Mouse (Mus musculus): ENCODE results near the gene Zfp933. TPM values are rescaled to one million over a fixed set of nuclear protein-coding genes. Genes with fewer than 3 reads are reported as not detected.
"Not testable (repeated sequence)": the region's sequence is repeated elsewhere in the genome, so short reads cannot be mapped to it uniquely, and the experiment has no call there.

Zfp933 gene
- polyA plus RNA-seq, 1 experiment from 2014 or later: 6.2 TPM

DNA sequence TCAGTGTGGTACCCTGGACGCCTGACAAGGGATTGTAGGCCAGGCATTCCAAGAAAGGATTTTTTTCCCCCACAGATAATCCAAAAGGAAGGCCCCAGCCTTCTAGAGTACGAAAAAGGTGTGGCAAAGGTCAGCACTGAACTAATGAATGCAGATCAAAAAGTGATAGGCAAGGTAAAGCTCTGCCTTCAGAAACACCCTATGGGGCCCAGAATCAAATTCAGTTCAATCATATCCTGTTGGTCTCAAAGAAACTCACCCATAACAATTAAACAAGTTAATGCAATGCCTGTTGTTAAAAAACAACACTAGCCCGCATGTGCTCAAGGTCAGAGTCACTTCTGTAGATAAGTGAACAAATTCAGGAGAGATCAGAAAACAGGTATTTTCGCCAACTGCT lies 23.8 kb downstream of the Zfp933 start:
- Histone ChIP-seq H3K4me1 (ENCODE audit: control insufficient read depth, insufficient read depth, low read length) (no peaks in the 10 kb centered on the region), H3K4me3 (replicated peaks; ENCODE audit: low read length) (no peak overlapping the region), H3K27me3 (ENCODE audit: control insufficient read depth, insufficient read depth, low read length) (no peaks in the 10 kb centered on the region), H3K36me3 (ENCODE audit: control insufficient read depth, insufficient read depth, low read length) (peaks cover 42% of the 10 kb centered on the region), H3K27ac (ENCODE audit: low read length) (no peak overlapping the region), H3K4me2 (ENCODE audit: low read depth, low read length) (no peak overlapping the region), H3K9me3 (replicated peaks; ENCODE audit: control insufficient read depth, low read length) (peaks cover 62% of the 10 kb centered on the region), H3K9ac (ENCODE audit: low read length) (no peak overlapping the region)
- WGBS: 94% methylated on average over 4 of the region's 4 CpGs
- ATAC-seq (ENCODE audit: insufficient read depth, low FRiP score): no peak

DNA sequence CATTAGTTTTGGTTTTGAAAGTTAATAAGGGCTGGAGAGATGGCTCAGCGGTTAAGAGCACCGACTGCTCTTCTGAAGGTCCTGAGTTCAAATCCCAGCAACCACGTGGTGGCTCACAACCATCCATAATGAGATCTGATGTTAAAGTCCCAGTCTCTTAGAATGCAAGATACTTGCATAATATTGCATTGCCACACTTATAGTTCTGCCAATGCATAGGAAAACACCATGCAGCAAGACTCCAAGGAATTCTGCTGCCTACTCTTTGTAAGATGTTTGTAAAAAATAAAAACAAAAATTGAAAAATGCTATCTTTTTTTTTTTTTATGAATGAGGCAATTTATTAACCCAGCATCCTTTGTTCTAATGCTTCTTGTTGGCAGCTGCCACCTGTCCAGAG lies 26.8 kb downstream of the Zfp933 start:
- 91% methylated on average over 3 of the region's 3 CpGs for WGBS
- not testable (repeated sequence) for H3K4me1 ChIP-seq (ENCODE audit: control insufficient read depth, insufficient read depth, low read length); H3K27ac ChIP-seq (ENCODE audit: low read length); H3K9ac ChIP-seq (ENCODE audit: low read length); H3K4me3 ChIP-seq (replicated peaks; ENCODE audit: low read length); H3K4me2 ChIP-seq (ENCODE audit: low read depth, low read length); ATAC-seq (ENCODE audit: insufficient read depth, low FRiP score); H3K27me3 ChIP-seq (ENCODE audit: control insufficient read depth, insufficient read depth, low read length)
- Histone ChIP-seq H3K9me3 (replicated peaks; ENCODE audit: control insufficient read depth, low read length) (peaks cover 47% of the 10 kb centered on the region), H3K36me3 (ENCODE audit: control insufficient read depth, insufficient read depth, low read length) (peaks cover 19% of the 10 kb centered on the region)

DNA sequence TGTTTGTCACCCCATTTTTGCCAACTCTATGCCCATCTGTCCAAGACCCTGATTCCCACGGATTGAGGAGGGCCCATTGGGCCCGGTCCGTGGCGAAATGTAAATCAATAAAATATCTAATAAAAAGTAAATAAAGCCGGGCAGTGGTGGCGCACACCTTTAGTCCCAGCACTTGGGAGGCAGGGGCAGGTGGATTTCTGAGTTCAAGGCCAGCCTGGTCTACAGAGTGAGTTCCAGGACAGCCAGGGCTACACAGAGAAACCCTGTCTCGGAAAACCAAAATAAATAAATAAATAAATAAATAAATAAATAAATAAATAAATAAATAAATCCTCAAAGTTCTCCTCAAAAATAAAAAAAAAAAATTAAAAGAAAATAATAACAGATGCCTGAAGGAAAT lies 28.5 kb downstream of the Zfp933 start:
- H3K4me3 ChIP-seq (replicated peaks; ENCODE audit: low read length); H3K4me1 ChIP-seq (ENCODE audit: control insufficient read depth, insufficient read depth, low read length); ATAC-seq (ENCODE audit: insufficient read depth, low FRiP score); H3K36me3 ChIP-seq (ENCODE audit: control insufficient read depth, insufficient read depth, low read length); H3K9ac ChIP-seq (ENCODE audit: low read length); H3K27ac ChIP-seq (ENCODE audit: low read length); H3K27me3 ChIP-seq (ENCODE audit: control insufficient read depth, insufficient read depth, low read length); H3K4me2 ChIP-seq (ENCODE audit: low read depth, low read length): not testable (repeated sequence)
- WGBS: 82% methylated on average over 7 of the region's 7 CpGs
- peaks cover 33% of the 10 kb centered on the region for H3K9me3 ChIP-seq (replicated peaks; ENCODE audit: control insufficient read depth, low read length)

- no peaks in the 10 kb centered on the region for H3K4me1 ChIP-seq (ENCODE audit: control insufficient read depth, insufficient read depth, low read length)
- 72% methylated on average over 2 of the region's 2 CpGs for WGBS
- H3K27me3 ChIP-seq (ENCODE audit: control insufficient read depth, insufficient read depth, low read length): no peaks in the 10 kb centered on the region
- H3K4me2 ChIP-seq (ENCODE audit: low read depth, low read length): no peak overlapping the region
- no peak overlapping the region for H3K9ac ChIP-seq (ENCODE audit: low read length)
- H3K27ac ChIP-seq (ENCODE audit: low read length): no peak overlapping the region
- H3K4me3 ChIP-seq (replicated peaks; ENCODE audit: low read length): no peak overlapping the region
- ATAC-seq (ENCODE audit: insufficient read depth, low FRiP score): no peak
- H3K36me3 ChIP-seq (ENCODE audit: control insufficient read depth, insufficient read depth, low read length): 0 out of 2 replicates have a peak, but pooled peaks cover 3% of the 10 kb centered on the region
- H3K9me3 ChIP-seq (replicated peaks; ENCODE audit: control insufficient read depth, low read length): no peaks in the 10 kb centered on the region
Observed at GRCm38 (mm10) chr4:147814592-147815167, 33.5 kb downstream of the Zfp933 start.

- no peaks in the 10 kb centered on the region for H3K4me1 ChIP-seq (ENCODE audit: control insufficient read depth, insufficient read depth, low read length)
- H3K27me3 ChIP-seq (ENCODE audit: control insufficient read depth, insufficient read depth, low read length): no peaks in the 10 kb centered on the region
- no peak overlapping the region for H3K4me3 ChIP-seq (replicated peaks; ENCODE audit: low read length)
- H3K36me3 ChIP-seq (ENCODE audit: control insufficient read depth, insufficient read depth, low read length): 0 out of 2 replicates have a peak, but pooled peaks cover 3% of the 10 kb centered on the region
- no peak overlapping the region for H3K4me2 ChIP-seq (ENCODE audit: low read depth, low read length)
- no peak overlapping the region for H3K9ac ChIP-seq (ENCODE audit: low read length)
- 0 out of 2 replicates have a peak, but pooled peaks have one; percentile 25 for ATAC-seq (ENCODE audit: insufficient read depth, low FRiP score)
- WGBS: 42% methylated on average over 5 of the region's 5 CpGs
- H3K9me3 ChIP-seq (replicated peaks; ENCODE audit: control insufficient read depth, low read length): no peaks in the 10 kb centered on the region
- no peak overlapping the region for H3K27ac ChIP-seq (ENCODE audit: low read length)
Observed at GRCm38 (mm10) chr4:147813249-147813765, 34.9 kb downstream of the Zfp933 start.

GRCm38 (mm10) chr4:147809966-147810304 lies 38.2 kb downstream of the Zfp933 start:
- 39% methylated on average over 2 of the region's 2 CpGs for WGBS
- H3K27ac ChIP-seq (ENCODE audit: low read length); H3K9me3 ChIP-seq (replicated peaks; ENCODE audit: control insufficient read depth, low read length); H3K27me3 ChIP-seq (ENCODE audit: control insufficient read depth, insufficient read depth, low read length); H3K36me3 ChIP-seq (ENCODE audit: control insufficient read depth, insufficient read depth, low read length); ATAC-seq (ENCODE audit: insufficient read depth, low FRiP score); H3K9ac ChIP-seq (ENCODE audit: low read length); H3K4me1 ChIP-seq (ENCODE audit: control insufficient read depth, insufficient read depth, low read length): not testable (repeated sequence)
- Histone ChIP-seq H3K4me3 (replicated peaks; ENCODE audit: low read length) (peak overlapping the region; percentile 56), H3K4me2 (ENCODE audit: low read depth, low read length) (peak overlapping the region; percentile 66)

DNA sequence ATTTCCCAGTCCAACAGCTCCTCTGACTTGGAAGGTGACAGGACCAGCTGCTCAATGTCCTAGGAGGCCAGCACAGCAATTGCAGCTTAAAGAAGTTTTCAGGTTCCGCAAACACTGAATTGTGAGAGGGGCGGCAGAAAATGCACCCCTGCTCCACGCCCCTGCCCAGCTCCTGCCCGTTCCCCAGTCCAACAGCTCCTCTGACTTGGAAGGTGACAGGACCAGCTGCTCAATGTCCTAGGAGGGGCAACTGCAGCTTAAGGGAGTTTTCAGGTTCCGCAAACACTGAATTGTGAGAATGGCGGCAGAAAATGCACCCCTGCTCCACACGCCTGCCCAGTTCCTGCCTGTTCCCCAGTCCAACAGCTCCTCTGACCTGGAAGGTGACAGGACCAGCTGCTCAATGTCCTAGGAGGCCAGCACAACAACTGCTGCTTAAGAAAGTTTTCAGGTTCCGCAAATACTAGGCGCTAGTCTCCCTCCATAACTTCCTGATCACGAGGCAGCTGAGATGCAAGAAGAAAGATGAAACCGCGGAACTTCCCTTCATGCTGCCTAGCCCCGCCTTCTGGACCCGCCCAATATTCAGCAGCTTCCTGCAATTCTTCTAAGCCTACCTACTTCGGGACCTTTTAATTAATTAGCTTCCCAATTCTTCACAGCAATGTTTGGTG lies 38.7 kb downstream of the Zfp933 start, which contains the start of gene Zfp984:
Gene Zfp984, minus strand, starts transcription at position 497 of the 674 bp plus-strand sequence.
- H3K36me3 ChIP-seq (ENCODE audit: control insufficient read depth, insufficient read depth, low read length); H3K27me3 ChIP-seq (ENCODE audit: control insufficient read depth, insufficient read depth, low read length); H3K4me1 ChIP-seq (ENCODE audit: control insufficient read depth, insufficient read depth, low read length); H3K9me3 ChIP-seq (replicated peaks; ENCODE audit: control insufficient read depth, low read length): not testable (repeated sequence)
- WGBS: 8% methylated on average over 15 of the region's 15 CpGs
- peak within 1 kb of the TSS; percentile 74 for H3K9ac ChIP-seq (ENCODE audit: low read length)
- peak; percentile 62; the same call in 1 of the 2 replicates for ATAC-seq (ENCODE audit: insufficient read depth, low FRiP score)
- H3K27ac ChIP-seq (ENCODE audit: low read length): peak within 1 kb of the TSS; percentile 73; the same call in 1 of the 2 replicates
- peak within 1 kb of the TSS; percentile 66 for H3K4me2 ChIP-seq (ENCODE audit: low read depth, low read length)
- peak within 1 kb of the TSS; percentile 56 for H3K4me3 ChIP-seq (replicated peaks; ENCODE audit: low read length)

GRCm38 (mm10) chr4:147808483-147808882 lies 39.7 kb downstream of the Zfp933 start:
- not testable (repeated sequence) for H3K27ac ChIP-seq (ENCODE audit: low read length); H3K36me3 ChIP-seq (ENCODE audit: control insufficient read depth, insufficient read depth, low read length); H3K27me3 ChIP-seq (ENCODE audit: control insufficient read depth, insufficient read depth, low read length); H3K9ac ChIP-seq (ENCODE audit: low read length); H3K9me3 ChIP-seq (replicated peaks; ENCODE audit: control insufficient read depth, low read length); ATAC-seq (ENCODE audit: insufficient read depth, low FRiP score); H3K4me1 ChIP-seq (ENCODE audit: control insufficient read depth, insufficient read depth, low read length)
- Histone ChIP-seq H3K4me3 (replicated peaks; ENCODE audit: low read length) (peak overlapping the region; percentile 56; the same call in 1 of the 2 replicates), H3K4me2 (ENCODE audit: low read depth, low read length) (peak overlapping the region; percentile 66; the same call in 1 of the 2 replicates)
- 68% methylated on average over 4 of the region's 4 CpGs for WGBS

DNA sequence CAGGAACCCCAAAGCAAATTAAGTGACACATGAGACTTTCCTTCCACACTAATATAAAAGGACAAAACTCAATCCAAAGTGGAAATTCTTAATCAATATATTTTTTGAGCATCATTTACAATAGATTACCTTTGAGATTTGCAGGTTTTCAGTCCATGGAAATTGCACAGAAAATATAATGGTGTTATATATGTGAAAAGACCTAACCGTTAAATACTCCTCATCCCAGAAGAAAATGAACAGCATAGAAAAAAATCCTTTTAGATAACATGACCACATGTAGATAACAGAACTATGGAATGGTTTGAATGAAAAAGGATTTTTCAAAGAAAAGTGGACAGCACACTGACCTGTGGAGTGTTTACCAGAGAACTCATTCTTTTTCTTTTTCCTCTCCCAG lies 52.9 kb downstream of the Zfp933 start:
- not testable (repeated sequence) for H3K4me1 ChIP-seq (ENCODE audit: control insufficient read depth, insufficient read depth, low read length); H3K27ac ChIP-seq (ENCODE audit: low read length); H3K27me3 ChIP-seq (ENCODE audit: control insufficient read depth, insufficient read depth, low read length); H3K9ac ChIP-seq (ENCODE audit: low read length); ATAC-seq (ENCODE audit: insufficient read depth, low FRiP score); H3K4me2 ChIP-seq (ENCODE audit: low read depth, low read length); H3K4me3 ChIP-seq (replicated peaks; ENCODE audit: low read length)
- Histone ChIP-seq H3K36me3 (ENCODE audit: control insufficient read depth, insufficient read depth, low read length) (peaks cover 13% of the 10 kb centered on the region), H3K9me3 (replicated peaks; ENCODE audit: control insufficient read depth, low read length) (peaks cover 13% of the 10 kb centered on the region)
- 93% methylated on average over 1 of the region's 1 CpGs for whole genome bisulfite sequencing

Data from stomach, embryonic 16.5 days (tissue).